ENCODE assay signal across 8 mouse cellular contexts in the genomic region with DNA sequence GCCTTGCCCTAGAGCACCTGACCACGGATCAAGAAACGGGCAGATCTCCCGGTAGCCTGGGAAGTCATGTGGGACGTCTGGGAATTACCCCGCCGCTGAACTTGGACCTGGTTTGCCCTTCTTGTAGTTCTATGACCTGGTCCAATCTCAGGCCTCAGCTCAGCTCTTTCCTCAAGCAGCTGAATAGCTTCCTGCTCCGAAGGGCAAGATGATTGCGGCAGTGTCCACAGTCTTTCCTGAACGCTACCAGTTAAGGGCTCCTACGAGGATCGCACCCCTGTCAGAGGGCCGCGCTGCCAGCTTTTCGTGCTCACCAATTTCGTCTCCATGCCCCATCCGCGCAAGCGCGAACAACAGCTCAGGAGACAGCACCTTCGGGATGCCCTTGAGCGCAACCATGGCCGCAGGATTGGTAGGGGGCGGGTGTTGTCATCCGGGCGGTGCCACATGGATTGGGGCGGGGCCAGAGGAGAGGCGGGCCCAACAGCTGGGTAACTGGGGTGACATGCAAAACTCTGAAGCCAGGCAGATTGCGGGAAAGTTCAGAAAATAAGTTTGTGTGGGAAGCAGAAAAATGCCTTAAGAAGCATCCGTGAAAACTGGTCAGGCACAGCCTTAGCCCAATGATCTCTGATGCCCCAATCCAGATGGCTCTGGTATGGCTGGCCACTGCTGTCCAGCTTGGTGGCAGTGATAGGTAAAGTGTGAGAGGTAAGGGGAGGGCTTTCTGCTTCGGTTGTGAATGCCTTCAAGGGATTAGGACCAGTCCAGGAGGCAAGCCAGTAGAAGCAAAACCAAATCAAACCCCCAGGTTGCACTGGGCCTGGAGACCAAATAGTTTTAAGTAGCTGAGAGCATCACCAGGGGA. TPM values are rescaled to one million over a fixed set of nuclear protein-coding genes. Genes with fewer than 3 reads are reported as not detected.
DNase-seq lines count a peak whose midpoint lies in the region; ATAC-seq and TF ChIP-seq lines count a peak whose summit lies in the region.

Gene Fuom (minus strand): TSS at position 449 of the 868 bp plus-strand sequence.

- H3K4me2 ChIP-seq in lung, postnatal 0 days (replicated peaks; ENCODE audit: low read depth, low read length): peak within 1 kb of the TSS; percentile 69

- no peaks in the 10 kb centered on the region for H3K9me3 ChIP-seq in lung, postnatal 0 days (ENCODE audit: low read length)

- no peak for TF ChIP-seq CTCF in lung, postnatal 0 days (IDR thresholded peaks at IDR 0.05)

- no peaks in the 10 kb centered on the region for H3K27me3 ChIP-seq in lung, postnatal 0 days (replicated peaks; ENCODE audit: insufficient read depth, low read length)

- peaks cover 6% of the 10 kb centered on the region; the same call in 1 of the 2 replicates for H3K36me3 ChIP-seq in lung, postnatal 0 days (ENCODE audit: insufficient read depth, low read length)

- DNase-seq in NIH3T3 (ENCODE audit: low read depth): peak; percentile 78
- DNase-seq in cerebellum, adult 9-10 months: peak; percentile 88
- DNase-seq in layer of hippocampus, postnatal 10 days (ENCODE audit: low spot score in 2 of 2): peak; percentile 71 to 82
- peak; percentile 82 for DNase-seq in lung, postnatal 0 days (ENCODE audit: low spot score)
- DNase-seq in ovary, postnatal 14 days (ENCODE audit: low spot score): peak; percentile 76
- DNase-seq in thymus, postnatal 10 days (ENCODE audit: low spot score in 2 of 2): peak; percentile 80 to 81

- H3K4me1 ChIP-seq in lung, postnatal 0 days (ENCODE audit: insufficient read depth, low read depth, low read length): no peaks in the 10 kb centered on the region

- peak within 1 kb of the TSS; percentile 41 for H3K4me3 ChIP-seq in lung, postnatal 0 days (ENCODE audit: low read depth, low read length)

- peak; percentile 92 for ATAC-seq in frontal cortex, adult (ENCODE audit: low TSS enrichment)
- ATAC-seq in hematopoietic stem cell, adult 5-6 weeks (replicated peaks in 1 of 2; ENCODE audit: insufficient read depth in 1 of 2, low FRiP score in 2 of 2, low TSS enrichment in 1 of 2, low read depth in 1 of 2, poor library complexity in 2 of 2, severe bottlenecking in 2 of 2): peak; percentile 96 to 97
- ATAC-seq in lung, postnatal 0 days: peak; percentile 96

- 2% methylated on average over 30 of the region's 30 CpGs for WGBS in lung, postnatal 0 days

- no peak for TF ChIP-seq EP300 in lung, postnatal 0 days (IDR thresholded peaks at IDR 0.05)

- peak within 1 kb of the TSS; percentile 29; the same call in 1 of the 2 replicates for H3K9ac ChIP-seq in lung, postnatal 0 days (replicated peaks; ENCODE audit: low read depth)

- H3K27ac ChIP-seq in lung, postnatal 0 days (ENCODE audit: low read length): no peak within 1 kb of the TSS

RNA-seq across cellular contexts. Expression of gene Fuom, which starts in this region (rescaled TPM):
- total RNA-seq in hematopoietic stem cell, adult 5-6 weeks (2017): 5.7 and 7.6 TPM in 2 replicates
- 10 to 100 TPM; 26.8 to 27.1 TPM for total RNA-seq in layer of hippocampus, postnatal 10 days (2021)
- polyA plus RNA-seq in lung, postnatal 0 days (2015; fragmentation: Nextera tagmentation; extraction: Ambion mirVana): 18.8 and 19.0 TPM in 2 replicates
